ENCODE assay signal across 8 mouse cellular contexts in genomic region chr6:88105783-88106611, GRCm38 (mm10). TPM values are rescaled to one million over a fixed set of nuclear protein-coding genes. Genes with fewer than 3 reads are reported as not detected.
DNase-seq lines count a peak whose midpoint lies in the region; ATAC-seq lines count a peak whose summit lies in the region.

No protein-coding gene starts in this region.

- H3K4me1 ChIP-seq in intestine, embryonic 15.5 days (replicated peaks), result peaks cover 3% of the 10 kb centered on the region; the same call in 1 of the 2 replicates

- intact Hi-C loops in gastrocnemius, postnatal 36 days (cut with DNase I), result no loop called here
- intact Hi-C loops in left cerebral cortex, postnatal 14 days (cut with DNase I), result no loop called here

- H3K4me3 ChIP-seq in intestine, embryonic 15.5 days (replicated peaks), result 0 out of 2 replicates have a peak overlapping the region, but pooled peaks have one; percentile 16

- no peaks in the 10 kb centered on the region for H3K9me3 ChIP-seq in intestine, embryonic 15.5 days

- H3K4me2 ChIP-seq in intestine, embryonic 15.5 days (replicated peaks), result peak overlapping the region; percentile 50

- 10% methylated on average over 32 of the region's 32 CpGs for WGBS in intestine, embryonic 15.5 days

- H3K27ac ChIP-seq in intestine, embryonic 15.5 days, result 0 out of 2 replicates have a peak overlapping the region, but pooled peaks have one; percentile 49

- H3K36me3 ChIP-seq in intestine, embryonic 15.5 days, result peaks cover 27% of the 10 kb centered on the region

- 0 out of 2 replicates have a peak overlapping the region, but pooled peaks have one; percentile 28 for H3K9ac ChIP-seq in intestine, embryonic 15.5 days

- no peaks in the 10 kb centered on the region for H3K27me3 ChIP-seq in intestine, embryonic 15.5 days (replicated peaks)

- ATAC-seq in intestine, embryonic 15.5 days, result peak; percentile 91
- ATAC-seq in megakaryocyte-erythroid progenitor cell, adult 5-6 weeks (replicated peaks; ENCODE audit: low FRiP score, low TSS enrichment, poor library complexity, severe bottlenecking), result peak; percentile 78

- DNase-seq in adrenal gland, adult 8-10 months, result peak; percentile 89
- DNase-seq in embryo, embryonic 9.5 days (ENCODE audit: extremely low spot score), result peak; percentile 91
- peak; percentile 81 to 85 for DNase-seq in gastrocnemius, postnatal 36 days
- peak; percentile 96 to 98 for DNase-seq in left cerebral cortex, postnatal 14 days (ENCODE audit: low spot score in 2 of 2)
- peak; percentile 92 for DNase-seq in right cerebral cortex, postnatal 25 days
- DNase-seq in urinary bladder, postnatal 36 days (ENCODE audit: low spot score in 2 of 2), result peak; percentile 81 to 88

RNA-seq across cellular contexts. Expression of gene Rpn1, which starts 21.7 kb away (rescaled TPM):
- 100 to 1,000 TPM; 275 to 361 (median 317) TPM for total RNA-seq in adrenal gland, adult 8-10 months (2022)
- 10 to 100 TPM; 65.2 to 80.5 TPM for total RNA-seq in gastrocnemius, postnatal 36 days (2021)
- polyA plus RNA-seq in intestine, embryonic 15.5 days (2015; fragmentation: Nextera tagmentation; extraction: Ambion mirVana), result 423 and 425 TPM in 2 replicates
- 100 to 1,000 TPM; 166 to 168 TPM for total RNA-seq in left cerebral cortex, postnatal 14 days (2021)
- total RNA-seq in megakaryocyte-erythroid progenitor cell, adult 5-6 weeks (2014; fragmentation: Nextera tagmentation), result 123 and 137 TPM in 2 replicates
- 183 and 205 TPM in 2 replicates for total RNA-seq in megakaryocyte-erythroid progenitor cell, adult 5-6 weeks (2017)

Comparison
In these comparisons a context has a peak if more than half of its experiments do, and no peak if none do; other contexts are left out.
1. Peak in every context shown above with its lines: DNase-seq, ATAC-seq, H3K4me3 ChIP-seq and H3K27ac ChIP-seq.